Mouse (Mus musculus) erythroblast, embryonic 14.5 days (primary cell): Measurements from ENCODE around the gene Ikbip.

Experiments
- GATA1 ChIP-seq: IDR thresholded peaks from 2 replicates; pipeline ENCODE4 v1.6.1; 2012; ENCODE audit warnings: low read length, inconsistent platforms, mixed read lengths
- TAL1 ChIP-seq: IDR thresholded peaks from 3 replicates; pipeline ENCODE4 v1.6.1; 2012; ENCODE audit warnings: low read length, inconsistent platforms, mixed read lengths

DNA sequence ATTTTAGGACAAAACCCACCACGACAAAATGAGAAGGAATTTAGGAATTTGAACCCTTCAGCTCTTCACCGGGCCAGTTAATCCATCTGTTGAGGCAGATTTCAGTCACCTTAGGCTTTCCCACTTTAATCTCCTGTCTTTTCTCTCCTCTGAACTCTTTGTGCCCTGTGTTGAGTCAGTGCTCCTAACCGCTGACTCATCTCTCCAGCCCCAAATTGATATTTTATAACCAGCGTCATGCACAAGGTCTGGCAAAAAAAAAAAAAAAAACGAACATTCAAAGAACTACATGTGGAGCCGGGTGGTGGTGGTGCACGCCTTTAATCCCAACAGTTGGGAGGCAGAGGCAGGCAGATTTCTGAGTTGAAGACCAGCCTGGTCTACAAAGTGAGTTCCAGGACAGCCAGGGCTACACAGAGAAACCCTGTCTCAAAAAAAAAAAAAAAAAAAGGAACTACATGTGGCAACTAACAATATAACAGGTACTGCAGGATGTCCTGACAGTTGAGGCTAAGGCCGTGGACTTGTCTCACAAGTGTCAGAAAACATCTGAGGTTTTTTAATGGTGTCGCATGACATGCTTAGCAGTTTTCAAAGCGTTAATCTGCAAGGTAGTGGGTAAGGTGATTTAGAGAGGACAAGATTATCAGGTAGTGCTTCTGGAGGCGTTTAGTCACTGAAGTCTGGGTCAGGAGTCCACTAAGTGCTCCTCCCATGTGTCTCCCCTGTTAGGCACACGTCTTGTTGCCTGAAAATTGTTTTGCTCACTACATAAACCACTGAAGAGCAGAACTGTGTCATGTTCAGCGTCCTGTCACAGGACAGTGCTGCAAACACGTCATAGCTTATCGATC is 11.7 kb downstream of the Ikbip start:
- no peak for TF ChIP-seq TAL1
- no peak for TF ChIP-seq GATA1
